Mouse (Mus musculus) G1E (cell line): ENCODE data around the gene Slc16a4.

Source experiments
- CTCF ChIP-seq: IDR thresholded peaks from 2 replicates; pipeline ENCODE4 v1.5.1; 2012; ENCODE audit warnings: low read depth, low read length, inconsistent platforms, mixed read lengths
- GATA1 ChIP-seq: IDR thresholded peaks from 2 replicates; pipeline ENCODE4 v1.6.1; 2012; ENCODE audit warnings: borderline replicate concordance, low read length, inconsistent platforms, mixed read lengths
- GATA2 ChIP-seq: IDR thresholded peaks from 2 replicates; pipeline ENCODE4 v1.6.1; 2012; ENCODE audit warnings: low read depth, low read length, inconsistent platforms, borderline replicate concordance
- POLR2AphosphoS5 ChIP-seq: IDR thresholded peaks from 2 replicates; pipeline ENCODE4 v1.6.1; 2012; ENCODE audit warnings: low read depth, low read length, inconsistent platforms; ENCODE audit not compliant: insufficient replicate concordance

DNA sequence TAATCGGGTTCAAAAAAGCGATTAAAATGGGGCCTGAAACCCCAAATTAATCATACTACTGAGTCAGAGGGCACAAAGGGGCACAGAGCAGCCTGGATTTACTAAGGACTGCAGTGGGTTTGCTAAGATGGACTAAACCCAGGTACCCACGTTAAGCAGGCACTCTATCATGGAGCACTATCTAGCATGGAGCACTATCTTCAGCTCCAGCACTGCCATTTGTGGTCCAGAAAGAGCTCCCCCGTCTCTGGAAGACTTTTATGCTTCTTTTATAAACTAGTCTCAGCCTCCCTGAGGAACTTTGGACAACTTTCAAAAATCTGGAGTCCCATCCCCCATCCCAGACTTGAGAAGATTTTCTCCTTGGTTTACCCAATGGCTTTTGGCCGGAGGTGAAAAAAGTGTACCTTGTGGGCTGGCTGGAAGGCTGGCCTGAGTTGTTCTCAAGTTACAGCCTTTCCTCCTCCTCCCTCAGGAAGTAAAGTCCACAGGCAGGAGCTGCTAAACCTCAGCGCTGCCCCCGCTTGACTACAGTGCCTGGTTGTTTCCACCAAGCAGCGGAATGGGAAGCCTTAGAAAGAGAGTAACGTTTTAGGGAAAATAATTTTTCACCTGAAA is at the start of gene Slc16a4:
- TF ChIP-seq GATA1 (no peak), CTCF (no peak), POLR2AphosphoS5 (no peak), GATA2 (no peak)
